Comparison of ENCODE assay signal across 14 mouse cellular contexts in the genomic region with DNA sequence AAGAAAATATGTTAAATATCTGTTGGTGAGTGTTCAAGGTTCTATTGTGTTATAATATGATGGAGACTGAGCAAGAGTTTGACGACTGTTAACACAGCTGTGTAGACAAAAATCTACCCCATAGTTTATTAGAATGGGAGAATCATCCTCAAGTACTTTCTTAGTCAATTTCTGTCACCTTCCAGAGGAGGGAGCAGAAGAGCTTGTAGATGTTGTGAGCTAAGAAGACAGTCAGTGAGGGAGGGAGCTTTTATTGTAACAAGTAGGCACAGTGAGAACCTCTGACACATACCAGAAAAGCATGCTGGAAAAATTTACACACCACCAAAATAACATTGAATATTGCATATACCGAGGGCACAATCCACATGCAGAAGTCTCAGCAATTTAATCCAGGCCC.
DNase-seq lines count a peak whose midpoint lies in the region; ATAC-seq and TF ChIP-seq lines count a peak whose summit lies in the region.
"Had no signal": no experiment of that assay in that cellular context is flagged by ENCODE, and none has a peak within 500 bp of the region (broad histone marks: within the 10 kb centered on the region; RNA-seq: fewer than 3 reads in every experiment).

No protein-coding gene starts in this region.

- no peak; the same call in 1 of the 2 replicates for ATAC-seq in lung, postnatal 0 days
- no peak for ATAC-seq in forebrain, embryonic 12.5 days (ENCODE audit: low FRiP score)
- ATAC-seq: forebrain, embryonic 16.5 days had no signal

- no peak overlapping the region for H3K4me2 ChIP-seq in lung, postnatal 0 days (replicated peaks; ENCODE audit: low read depth, low read length)
- no peak overlapping the region for H3K4me2 ChIP-seq in forebrain, embryonic 12.5 days
- H3K4me2 ChIP-seq: heart, embryonic 15.5 days; liver, embryonic 15.5 days had no signal

- no peaks in the 10 kb centered on the region for H3K27me3 ChIP-seq in lung, postnatal 0 days (replicated peaks; ENCODE audit: insufficient read depth, low read length)
- H3K27me3 ChIP-seq in forebrain, embryonic 12.5 days = no peaks in the 10 kb centered on the region
- H3K27me3 ChIP-seq: heart, embryonic 15.5 days; liver, embryonic 15.5 days had no signal

- peak; percentile 60 for TF ChIP-seq CTCF in left cerebral cortex, adult 2 months (IDR thresholded peaks at IDR 0.05)
- TF ChIP-seq CTCF in lung, postnatal 0 days (IDR thresholded peaks at IDR 0.05) = peak; percentile 63

- H3K4me3 ChIP-seq in left cerebral cortex, adult 2 months = no peak overlapping the region
- H3K4me3 ChIP-seq in lung, postnatal 0 days (ENCODE audit: low read depth, low read length) = no peak overlapping the region
- H3K4me3 ChIP-seq in forebrain, embryonic 12.5 days (replicated peaks) = no peak overlapping the region
- H3K4me3 ChIP-seq: heart, embryonic 15.5 days; liver, embryonic 15.5 days had no signal

- 42% methylated on average over 2 of the region's 2 CpGs for WGBS in lung, postnatal 0 days
- 69% methylated on average over 2 of the region's 2 CpGs for WGBS in forebrain, embryonic 12.5 days

- no peak overlapping the region for H3K9ac ChIP-seq in lung, postnatal 0 days (replicated peaks; ENCODE audit: low read depth)
- no peak overlapping the region for H3K9ac ChIP-seq in forebrain, embryonic 12.5 days
- H3K9ac ChIP-seq: heart, embryonic 15.5 days; liver, embryonic 15.5 days had no signal

- no peaks in the 10 kb centered on the region for H3K36me3 ChIP-seq in lung, postnatal 0 days (ENCODE audit: insufficient read depth, low read length)
- H3K36me3 ChIP-seq in forebrain, embryonic 12.5 days (replicated peaks) = no peaks in the 10 kb centered on the region
- H3K36me3 ChIP-seq: heart, embryonic 15.5 days; liver, embryonic 15.5 days had no signal

- no peak for TF ChIP-seq EP300 in lung, postnatal 0 days (IDR thresholded peaks at IDR 0.05)

- H3K27ac ChIP-seq in left cerebral cortex, adult 2 months = no peak overlapping the region
- no peak overlapping the region for H3K27ac ChIP-seq in lung, postnatal 0 days (ENCODE audit: low read length)
- H3K27ac ChIP-seq in forebrain, embryonic 12.5 days = no peak overlapping the region
- H3K27ac ChIP-seq: heart, embryonic 15.5 days; liver, embryonic 15.5 days had no signal

- H3K4me1 ChIP-seq in lung, postnatal 0 days (ENCODE audit: insufficient read depth, low read depth, low read length) = no peaks in the 10 kb centered on the region
- no peaks in the 10 kb centered on the region for H3K4me1 ChIP-seq in forebrain, embryonic 12.5 days
- H3K4me1 ChIP-seq: heart, embryonic 15.5 days; liver, embryonic 15.5 days had no signal

- no peaks in the 10 kb centered on the region for H3K9me3 ChIP-seq in lung, postnatal 0 days (ENCODE audit: low read length)
- no peaks in the 10 kb centered on the region for H3K9me3 ChIP-seq in forebrain, embryonic 12.5 days
- H3K9me3 ChIP-seq: heart, embryonic 15.5 days; liver, embryonic 15.5 days had no signal

- intact Hi-C loops in left cerebral cortex, adult 2 months (cut with DNase I) = loop anchor here (5.0 kb wide), 2 partner anchors 460 to 655 kb away; a partner anchor contains a TSS

- DNase-seq in gastrocnemius, adult 18-20 months (ENCODE audit: low spot score) = peak; percentile 11
- DNase-seq in gastrocnemius, postnatal 4 days (ENCODE audit: low spot score in 2 of 2) = no peak
- DNase-seq in left cerebral cortex, adult 2 months (ENCODE audit: extremely low spot score in 1 of 2, low spot score in 2 of 2) = no peak
- no peak for DNase-seq in left cerebral cortex, adult 9 months (ENCODE audit: low spot score in 2 of 2)
- DNase-seq in NIH3T3 (ENCODE audit: low read depth) = peak; percentile 2
- DNase-seq in lung, postnatal 0 days (ENCODE audit: low spot score) = peak; percentile 56
- DNase-seq in neural tube, embryonic 10.5 days (ENCODE audit: extremely low spot score, low spot score) = no peak
- DNase-seq: adrenal gland, adult 8-10 months; cerebellum, postnatal 14 days; thymus, adult 18-20 months had no signal

Comparison
In these comparisons a context has a peak if more than half of its experiments do, and no peak if none do; other contexts are left out.
1. DNase-seq: peak in gastrocnemius, adult 18-20 months (single experiment), NIH3T3 (single experiment) and lung, postnatal 0 days (single experiment); none in gastrocnemius, postnatal 4 days (0 of 2), left cerebral cortex, adult 2 months (0 of 2), left cerebral cortex, adult 9 months (0 of 2) and neural tube, embryonic 10.5 days (single experiment).